15 mouse cellular contexts compared by ENCODE assay signal in the genomic region with DNA sequence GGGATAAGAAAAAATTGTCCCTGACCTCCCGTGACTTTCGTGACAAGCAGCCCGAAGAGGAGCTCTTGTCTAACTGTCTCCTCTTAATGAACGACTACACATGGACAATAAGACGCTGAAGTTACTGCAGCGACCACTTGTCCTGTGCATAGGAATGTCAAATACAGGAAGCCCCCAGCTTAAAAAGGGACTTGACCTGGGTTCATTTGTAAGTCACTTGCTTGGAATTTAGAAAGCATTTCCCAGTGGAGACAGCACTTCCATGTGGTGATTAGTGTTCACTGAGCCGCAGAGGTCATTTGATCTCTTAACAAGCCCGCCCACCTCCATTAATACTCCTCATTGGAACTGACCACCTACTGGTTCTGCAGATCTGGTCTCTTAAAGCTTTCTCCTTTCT.
A peak's percentile ranks its signal among the peaks of the same experiment; 100 is the strongest.
DNase-seq lines count a peak whose midpoint lies in the region; ATAC-seq lines count a peak whose summit lies in the region.
"Had no signal": no experiment of that assay in that cellular context is flagged by ENCODE, and none has a peak within 500 bp of the region (broad histone marks: within the 10 kb centered on the region; RNA-seq: fewer than 3 reads in every experiment).

No protein-coding gene starts in this region.

- no peak for ATAC-seq in heart, embryonic 13.5 days (ENCODE audit: extremely low read depth, insufficient number of reproducible peaks, low FRiP score, low TSS enrichment)
- ATAC-seq in midbrain, embryonic 11.5 days (ENCODE audit: low FRiP score), result peak; percentile 45; the same call in 1 of the 2 replicates
- no peak for ATAC-seq in midbrain, embryonic 13.5 days
- ATAC-seq in kidney, embryonic 16.5 days (ENCODE audit: low FRiP score, low TSS enrichment), result peak; percentile 74; the same call in 1 of the 2 replicates
- ATAC-seq in forebrain, embryonic 16.5 days, result no peak
- ATAC-seq: liver, postnatal 0 days had no signal

- 22% methylated on average over 8 of the region's 8 CpGs for WGBS in heart, embryonic 13.5 days
- 4% methylated on average over 8 of the region's 8 CpGs for WGBS in midbrain, embryonic 11.5 days
- WGBS in midbrain, embryonic 13.5 days, result 2% methylated on average over 8 of the region's 8 CpGs
- WGBS in kidney, embryonic 16.5 days, result 4% methylated on average over 8 of the region's 8 CpGs
- 11% methylated on average over 8 of the region's 8 CpGs for WGBS in forebrain, embryonic 16.5 days

- peak overlapping the region; percentile 16 for H3K27ac ChIP-seq in heart, embryonic 13.5 days (replicated peaks)
- H3K27ac ChIP-seq in midbrain, embryonic 11.5 days (ENCODE audit: low read depth, low read length), result no peak overlapping the region
- H3K27ac ChIP-seq in midbrain, embryonic 13.5 days, result no peak overlapping the region
- no peak overlapping the region; the same call in 1 of the 2 replicates for H3K27ac ChIP-seq in kidney, embryonic 16.5 days (ENCODE audit: low read length)
- H3K27ac ChIP-seq in forebrain, embryonic 16.5 days (ENCODE audit: low read length), result no peak overlapping the region
- H3K27ac ChIP-seq: midbrain, embryonic 12.5 days; stomach, postnatal 0 days had no signal

- peak overlapping the region; percentile 40; the same call in 1 of the 2 replicates for H3K9ac ChIP-seq in heart, embryonic 13.5 days
- no peak overlapping the region for H3K9ac ChIP-seq in midbrain, embryonic 11.5 days (ENCODE audit: low read length)
- no peak overlapping the region for H3K9ac ChIP-seq in midbrain, embryonic 13.5 days (replicated peaks)
- H3K9ac ChIP-seq in kidney, embryonic 16.5 days (replicated peaks; ENCODE audit: low read length), result no peak overlapping the region
- no peak overlapping the region for H3K9ac ChIP-seq in forebrain, embryonic 16.5 days (replicated peaks; ENCODE audit: low read depth, low read length)
- H3K9ac ChIP-seq: liver, postnatal 0 days; midbrain, embryonic 12.5 days had no signal

- peaks cover 67% of the 10 kb centered on the region for H3K4me1 ChIP-seq in heart, embryonic 13.5 days
- peaks cover 6% of the 10 kb centered on the region for H3K4me1 ChIP-seq in midbrain, embryonic 11.5 days (ENCODE audit: control insufficient read depth, insufficient read depth, low read length)
- peaks cover 8% of the 10 kb centered on the region for H3K4me1 ChIP-seq in midbrain, embryonic 13.5 days (replicated peaks)
- peaks cover 40% of the 10 kb centered on the region for H3K4me1 ChIP-seq in kidney, embryonic 16.5 days (ENCODE audit: insufficient read depth, low read length)
- no peaks in the 10 kb centered on the region for H3K4me1 ChIP-seq in forebrain, embryonic 16.5 days (replicated peaks; ENCODE audit: control insufficient read depth, insufficient read depth, low read length)

- no peak for DNase-seq in heart, adult 9 months (ENCODE audit: low spot score in 2 of 2)
- DNase-seq in midbrain, embryonic 11.5 days (ENCODE audit: low spot score, missing footprints), result peak; percentile 87
- DNase-seq in left cerebral cortex, adult 11 months (ENCODE audit: low spot score), result no peak
- no peak for DNase-seq in frontal cortex, postnatal 36 days (ENCODE audit: low spot score in 2 of 2)
- DNase-seq: adrenal gland, adult 8-10 months; B cell, adult 2 months; gastrocnemius, postnatal 14 days; left cerebral cortex, postnatal 4 days; liver, postnatal 0 days had no signal

- H3K4me3 ChIP-seq in heart, embryonic 13.5 days, result no peak overlapping the region
- no peak overlapping the region for H3K4me3 ChIP-seq in midbrain, embryonic 11.5 days (ENCODE audit: low read depth, low read length)
- H3K4me3 ChIP-seq in midbrain, embryonic 13.5 days (replicated peaks), result no peak overlapping the region
- no peak overlapping the region for H3K4me3 ChIP-seq in kidney, embryonic 16.5 days (ENCODE audit: low read length)
- no peak overlapping the region for H3K4me3 ChIP-seq in forebrain, embryonic 16.5 days (replicated peaks; ENCODE audit: low read length)
- H3K4me3 ChIP-seq: midbrain, embryonic 12.5 days had no signal

- H3K27me3 ChIP-seq in heart, embryonic 13.5 days (replicated peaks), result no peaks in the 10 kb centered on the region
- peaks cover 11% of the 10 kb centered on the region; the same call in 1 of the 2 replicates for H3K27me3 ChIP-seq in midbrain, embryonic 11.5 days (ENCODE audit: control insufficient read depth, insufficient read depth, low read length)
- peaks cover 7% of the 10 kb centered on the region for H3K27me3 ChIP-seq in midbrain, embryonic 13.5 days
- H3K27me3 ChIP-seq in kidney, embryonic 16.5 days (ENCODE audit: insufficient read depth, low read length), result no peaks in the 10 kb centered on the region
- H3K27me3 ChIP-seq in forebrain, embryonic 16.5 days (replicated peaks; ENCODE audit: control insufficient read depth, insufficient read depth, low read length), result no peaks in the 10 kb centered on the region

- peaks cover 12% of the 10 kb centered on the region for H3K36me3 ChIP-seq in heart, embryonic 13.5 days
- no peaks in the 10 kb centered on the region for H3K36me3 ChIP-seq in midbrain, embryonic 11.5 days (ENCODE audit: control insufficient read depth, insufficient read depth, low read length)
- H3K36me3 ChIP-seq in midbrain, embryonic 13.5 days, result no peaks in the 10 kb centered on the region
- 0 out of 2 replicates have a peak, but pooled peaks cover 6% of the 10 kb centered on the region for H3K36me3 ChIP-seq in kidney, embryonic 16.5 days (ENCODE audit: insufficient read depth, low read length)
- no peaks in the 10 kb centered on the region for H3K36me3 ChIP-seq in forebrain, embryonic 16.5 days (ENCODE audit: control insufficient read depth, insufficient read depth)
- H3K36me3 ChIP-seq: midbrain, embryonic 12.5 days had no signal

- H3K4me2 ChIP-seq in heart, embryonic 13.5 days, result peak overlapping the region; percentile 47
- H3K4me2 ChIP-seq in midbrain, embryonic 11.5 days, result peak overlapping the region; percentile 19; the same call in 1 of the 2 replicates
- H3K4me2 ChIP-seq in midbrain, embryonic 13.5 days (replicated peaks), result no peak overlapping the region
- 0 out of 2 replicates have a peak overlapping the region, but pooled peaks have one; percentile 22 for H3K4me2 ChIP-seq in kidney, embryonic 16.5 days (replicated peaks; ENCODE audit: low read depth, low read length)
- H3K4me2 ChIP-seq in forebrain, embryonic 16.5 days (ENCODE audit: low read length), result no peak overlapping the region
- H3K4me2 ChIP-seq: midbrain, embryonic 12.5 days had no signal

- no peaks in the 10 kb centered on the region for H3K9me3 ChIP-seq in heart, embryonic 13.5 days
- H3K9me3 ChIP-seq in midbrain, embryonic 11.5 days (ENCODE audit: control insufficient read depth, low read length), result no peaks in the 10 kb centered on the region
- no peaks in the 10 kb centered on the region for H3K9me3 ChIP-seq in midbrain, embryonic 13.5 days
- H3K9me3 ChIP-seq in kidney, embryonic 16.5 days (ENCODE audit: low read length), result no peaks in the 10 kb centered on the region
- H3K9me3 ChIP-seq in forebrain, embryonic 16.5 days (ENCODE audit: control insufficient read depth, low read length), result no peaks in the 10 kb centered on the region
- H3K9me3 ChIP-seq: midbrain, embryonic 12.5 days had no signal

Comparison
In these comparisons a context has a peak if more than half of its experiments do, and no peak if none do; other contexts are left out.
1. ATAC-seq: peak in midbrain, embryonic 11.5 days (single experiment) and kidney, embryonic 16.5 days (single experiment); none in heart, embryonic 13.5 days (single experiment), midbrain, embryonic 13.5 days (single experiment) and forebrain, embryonic 16.5 days (single experiment).
2. H3K4me2 ChIP-seq: peak in heart, embryonic 13.5 days (single experiment), midbrain, embryonic 11.5 days (single experiment) and kidney, embryonic 16.5 days (single experiment); none in midbrain, embryonic 13.5 days (single experiment) and forebrain, embryonic 16.5 days (single experiment).